Mouse (Mus musculus) small intestine, adult 2 months (tissue): ENCODE data around the gene Dgkq.

Experiments
- CTCF ChIP-seq: fragments of 200-500 bp; IDR thresholded peaks from 2 replicates; pipeline ENCODE4 v1.5.1; 2012; ENCODE audit warnings: low read depth, mild to moderate bottlenecking, control low read depth, inconsistent platforms, low read length, moderate library complexity, mixed read lengths; ENCODE audit not compliant: insufficient replicate concordance, insufficient read length; ENCODE audit errors: extremely low read depth
- POLR2A ChIP-seq: fragments of 200-500 bp; IDR thresholded peaks from 2 replicates; pipeline ENCODE4 v1.6.1; 2012; ENCODE audit warnings: low read depth, mild to moderate bottlenecking, control low read depth, inconsistent platforms, low read length, moderate library complexity

DNA sequence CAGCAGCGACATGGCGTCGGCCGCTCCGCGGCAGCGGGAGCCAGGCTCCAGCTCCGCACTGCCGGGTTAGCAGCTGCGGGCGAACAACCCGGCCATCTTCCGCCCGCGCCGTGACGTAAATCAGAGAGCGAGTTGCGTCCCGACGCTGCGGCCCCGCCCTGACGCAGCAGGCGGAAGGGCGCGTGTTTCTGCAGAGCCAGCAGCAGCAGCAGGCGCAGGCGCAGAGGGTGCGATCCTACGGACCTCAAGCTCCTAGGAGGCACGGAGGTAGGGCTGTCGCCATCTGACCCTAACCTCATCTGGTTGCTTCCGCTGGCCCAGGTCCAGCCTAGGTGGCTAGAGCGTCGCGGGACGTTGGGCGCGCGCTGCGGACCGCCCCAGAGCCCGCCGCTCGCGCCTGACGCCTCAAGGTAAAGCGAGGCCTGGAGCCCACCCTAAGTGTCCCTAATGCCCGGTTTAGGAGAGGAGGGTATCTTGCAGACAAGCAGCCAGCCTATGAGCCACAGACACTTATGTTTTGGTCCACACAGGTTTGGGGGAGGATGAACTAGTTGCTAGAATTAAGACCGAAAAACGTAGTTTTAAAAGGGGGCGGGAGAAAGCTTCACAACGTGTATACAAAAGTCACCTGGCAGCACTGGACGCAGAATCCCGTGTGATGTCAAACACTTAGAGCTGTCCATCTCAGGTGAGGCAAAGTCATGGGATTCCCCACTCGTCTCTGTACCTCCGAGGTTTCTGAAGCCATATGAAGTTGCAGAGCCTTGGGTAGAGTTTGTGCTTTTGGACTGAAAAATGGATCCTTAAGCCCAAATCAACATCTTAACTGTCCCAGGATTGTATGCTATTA, 39.6 kb downstream of the Dgkq start, which contains the start of the genes Gak and Tmem175:
- TF ChIP-seq CTCF: no peak
- peak; percentile 99 for TF ChIP-seq POLR2A
